Mouse (Mus musculus) embryo, embryonic 11.5 days (tissue): ENCODE measurements around the gene Lrmda.
A peak's percentile ranks its signal among the peaks of the same experiment; 100 is the strongest.

Experiments
- DNase-seq: peaks from one replicate; pipeline ENCODE4 v3.0.0-alpha.2; 2012; ENCODE audit warnings: low read depth, low spot score

Lrmda gene

DNA sequence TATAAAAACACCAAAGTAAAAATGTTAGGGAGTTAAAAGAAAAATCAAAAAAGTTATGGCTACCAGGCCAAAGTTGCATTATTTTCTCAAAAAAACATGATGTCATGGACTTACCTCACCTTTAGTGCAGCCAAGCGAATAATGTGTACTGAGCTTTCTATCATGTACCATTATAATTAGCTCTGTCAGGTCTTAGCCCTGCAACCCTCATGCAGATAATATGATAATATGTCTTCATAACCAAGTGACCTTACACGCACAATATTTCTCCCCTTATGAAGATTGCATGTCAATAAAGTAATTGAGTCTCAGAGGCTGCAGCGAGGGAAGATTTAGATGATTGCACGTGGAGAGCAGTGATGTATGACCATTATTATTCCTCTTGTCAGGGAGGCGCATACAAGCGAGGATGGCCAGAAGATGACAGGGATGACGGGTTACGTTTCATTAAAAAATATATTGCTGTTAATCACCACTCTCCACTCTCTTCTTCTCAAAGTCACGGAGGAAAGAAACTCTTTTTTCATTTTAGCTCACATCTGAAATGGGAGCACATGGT lies 911.1 kb downstream of the Lrmda start:
- no peak for DNase-seq

DNA sequence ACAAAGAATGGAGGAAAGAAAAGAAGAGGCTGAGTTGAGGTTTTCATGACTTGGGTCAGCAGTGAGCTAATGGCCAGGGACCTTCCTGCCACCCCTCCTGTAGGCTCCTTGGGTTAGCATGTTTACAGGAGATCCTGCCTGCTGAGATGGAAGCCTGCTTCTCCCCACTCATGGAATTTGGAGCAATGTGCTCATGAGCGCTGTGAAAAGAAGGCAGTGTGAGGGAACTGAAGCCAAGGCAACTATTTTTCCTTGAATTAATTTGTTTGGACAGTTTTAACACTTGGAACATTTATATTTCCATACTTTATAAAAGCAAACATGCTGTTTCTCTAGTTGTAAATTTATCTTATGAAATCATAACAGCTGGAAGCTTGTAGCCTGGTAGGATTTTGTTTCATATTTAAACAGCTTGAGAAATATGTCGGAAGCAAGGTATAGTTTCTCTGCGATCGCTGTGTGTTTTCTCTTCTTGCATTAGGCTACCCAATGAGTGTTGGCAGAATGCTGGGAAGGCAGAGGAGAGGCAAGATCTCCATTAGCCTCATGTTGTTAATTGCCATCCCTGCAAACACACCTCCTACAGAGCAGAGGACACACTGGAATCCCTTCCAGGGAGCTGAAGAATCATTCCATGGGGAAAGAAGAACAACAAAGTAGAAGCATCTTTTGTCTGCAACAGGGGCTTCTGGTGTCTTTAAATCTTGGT lies 911.8 kb downstream of the Lrmda start:
- DNase-seq: no peak

DNA sequence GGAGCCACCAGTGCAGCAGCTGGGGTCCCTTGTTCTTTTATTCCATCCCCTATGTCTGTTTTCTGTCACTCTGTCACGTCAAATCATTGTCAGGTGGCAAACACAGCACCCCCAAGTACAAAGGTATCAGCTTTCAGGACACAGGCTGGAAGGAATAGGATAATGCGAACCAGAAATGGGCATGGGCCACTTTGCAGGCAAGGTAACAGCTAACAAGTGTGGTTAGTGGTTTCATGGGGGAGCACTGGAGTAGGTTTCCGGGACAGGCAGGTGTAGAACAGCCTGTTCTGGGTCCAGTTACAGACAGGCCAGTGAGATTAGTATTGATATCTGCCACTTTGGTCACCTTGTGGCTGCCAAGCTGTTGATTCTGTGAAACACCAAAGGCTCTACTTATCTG lies 917.2 kb downstream of the Lrmda start:
- DNase-seq: no peak

DNA sequence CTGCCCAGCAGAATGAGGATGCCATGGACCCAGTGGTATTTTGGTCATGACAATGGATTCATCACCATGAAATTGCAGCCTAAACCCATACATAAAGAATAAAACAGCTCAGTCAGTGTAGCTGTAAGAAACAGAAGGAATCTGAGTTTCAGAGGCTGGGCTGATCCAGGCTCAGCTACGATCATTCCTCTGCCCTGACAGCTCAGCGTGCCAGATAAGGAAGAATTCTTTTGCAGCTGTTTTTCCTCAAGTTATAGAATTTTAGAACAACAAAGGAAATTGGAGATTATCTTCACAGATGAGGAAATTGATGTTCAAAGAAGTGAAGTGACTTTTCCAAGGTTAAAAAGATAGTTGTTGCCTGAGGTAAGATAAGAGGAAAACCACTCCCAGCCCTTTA lies 921.1 kb downstream of the Lrmda start:
- no peak for DNase-seq

DNA sequence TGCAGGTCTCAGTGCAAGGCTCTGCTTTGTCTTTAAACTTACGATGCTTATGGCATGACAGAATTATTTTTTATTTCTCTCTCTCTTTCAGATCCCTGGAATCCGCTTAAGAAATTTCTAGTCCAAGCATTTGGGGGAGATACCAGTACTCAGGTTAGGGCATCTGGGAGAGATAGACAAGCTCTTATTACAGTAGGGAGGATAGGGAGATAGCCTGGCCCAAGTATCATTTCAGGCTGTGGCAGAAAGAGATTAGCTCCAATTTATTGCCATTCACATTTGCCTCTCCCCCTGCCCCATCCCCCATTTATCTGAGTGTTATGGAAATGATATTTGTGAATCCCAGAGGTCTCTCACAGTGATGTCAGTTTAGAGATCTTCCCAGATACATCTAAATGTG lies 923.1 kb downstream of the Lrmda start:
- DNase-seq: no peak

DNA sequence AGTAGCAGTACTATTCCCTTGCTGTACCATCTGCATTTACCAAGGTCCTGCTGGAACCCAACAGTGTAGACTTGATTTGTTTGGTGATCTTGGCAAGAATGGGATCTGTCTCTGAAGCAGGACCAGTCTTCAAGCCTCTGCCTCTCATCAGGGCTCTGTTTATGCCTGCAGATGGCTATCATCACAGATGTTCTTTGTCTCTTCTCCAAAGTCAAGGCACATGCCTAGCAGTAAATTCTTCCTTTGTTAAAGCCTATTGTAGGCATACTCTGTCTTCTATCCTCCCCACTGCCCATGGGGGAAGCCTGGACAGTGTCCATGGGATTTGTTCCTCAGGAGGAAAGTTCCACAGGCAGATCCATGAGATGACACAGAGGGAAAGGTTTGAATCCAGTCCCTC lies 930.0 kb downstream of the Lrmda start:
- DNase-seq: no peak

DNA sequence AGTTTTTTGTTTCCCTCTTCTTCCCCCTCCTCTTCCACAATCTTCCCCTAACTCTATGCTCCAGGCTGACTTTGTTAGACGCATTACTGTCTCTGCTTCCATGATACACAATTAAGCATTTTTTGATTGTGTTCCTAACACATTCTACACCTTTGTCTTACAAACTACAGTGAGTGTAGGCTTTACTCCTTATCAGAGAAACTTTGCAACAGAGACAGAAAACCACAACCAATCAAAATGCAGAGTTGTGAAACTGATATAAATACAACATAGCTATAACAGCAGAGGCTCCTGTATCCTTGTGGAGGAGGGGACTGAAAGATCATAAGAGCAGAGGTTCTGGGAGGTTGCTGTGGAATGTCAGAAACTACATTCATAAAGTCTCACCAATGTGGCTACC lies 933.5 kb downstream of the Lrmda start:
- DNase-seq: no peak

DNA sequence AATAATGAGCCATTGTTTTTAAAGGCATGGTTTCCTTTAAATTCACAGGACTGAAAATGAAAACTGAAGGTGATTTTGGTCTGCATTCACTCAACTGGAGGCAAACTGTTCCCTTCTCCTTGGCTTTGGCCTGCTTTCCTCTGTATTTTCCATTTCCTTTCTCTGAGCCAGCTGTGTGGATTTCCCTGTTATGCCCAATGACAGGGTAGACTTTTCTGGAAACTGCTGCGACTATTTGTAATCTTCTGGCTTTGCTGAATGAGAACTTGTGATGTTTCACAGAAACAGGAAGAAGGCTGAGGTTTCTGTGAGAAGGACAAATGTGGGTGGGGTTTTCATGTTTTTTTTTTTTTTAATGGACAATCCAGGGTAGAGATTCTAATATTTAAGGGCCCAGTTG lies 940.7 kb downstream of the Lrmda start:
- DNase-seq: no peak

DNA sequence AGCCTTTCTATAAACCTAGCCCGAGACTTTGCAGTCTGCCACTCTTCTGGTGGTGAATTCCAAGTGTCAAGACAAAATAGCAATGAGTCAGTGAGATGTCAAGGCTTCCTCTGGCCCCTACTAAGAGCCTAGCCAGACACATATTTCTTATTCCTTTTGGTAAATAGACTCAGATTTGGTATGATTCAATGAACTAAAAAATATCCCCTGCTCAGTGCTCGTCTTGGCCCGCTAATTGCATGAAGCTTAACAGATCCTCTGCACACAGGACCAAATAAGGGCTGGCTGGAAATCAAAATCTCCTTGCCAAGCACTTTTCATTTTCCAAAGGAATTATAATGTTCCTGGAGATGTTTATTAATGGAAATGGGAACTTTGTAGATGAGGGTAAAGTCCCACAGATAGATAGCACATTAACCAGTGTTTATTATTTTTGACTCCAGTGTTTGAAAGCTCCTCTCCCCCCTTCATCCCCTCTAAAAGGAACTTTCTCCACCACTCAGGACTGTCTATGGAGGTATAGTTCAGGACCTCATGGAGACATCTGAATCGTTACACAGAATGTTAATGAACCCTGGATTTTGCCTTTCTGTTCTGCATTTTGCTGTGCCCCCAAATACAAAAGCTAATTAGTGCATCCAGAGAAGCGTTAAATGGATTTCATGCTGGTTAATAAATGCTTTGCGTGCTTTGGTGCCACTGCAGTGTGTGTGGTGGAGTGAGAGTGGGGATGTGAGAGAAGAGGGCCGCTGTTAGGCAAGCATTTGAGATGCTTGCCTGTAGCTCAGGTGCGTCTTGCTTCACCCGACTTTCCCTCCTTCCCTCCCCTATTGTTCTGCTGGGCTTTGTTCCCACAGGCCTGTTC lies 945.5 kb downstream of the Lrmda start:
- no peak for DNase-seq

DNA sequence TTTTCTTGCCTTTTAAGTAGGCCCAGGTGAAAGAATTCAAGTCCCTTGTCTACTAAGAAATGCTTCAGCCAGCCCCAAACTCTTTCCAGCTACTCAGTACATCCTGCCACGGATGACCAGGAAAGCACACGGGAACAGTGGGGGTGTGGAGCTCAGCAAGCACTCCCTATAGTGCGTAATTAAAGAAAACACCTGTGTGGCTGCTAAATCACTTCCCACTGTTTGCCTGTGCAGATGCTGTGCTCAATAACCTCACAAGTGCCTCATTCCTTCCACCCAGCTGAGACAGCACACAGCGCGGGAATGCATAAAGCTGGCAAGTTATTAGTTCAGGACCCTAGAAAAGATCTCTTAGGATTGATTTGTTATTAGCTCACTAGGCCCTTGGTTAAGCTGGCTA lies 949.2 kb downstream of the Lrmda start:
- peak; percentile 9 for DNase-seq

DNA sequence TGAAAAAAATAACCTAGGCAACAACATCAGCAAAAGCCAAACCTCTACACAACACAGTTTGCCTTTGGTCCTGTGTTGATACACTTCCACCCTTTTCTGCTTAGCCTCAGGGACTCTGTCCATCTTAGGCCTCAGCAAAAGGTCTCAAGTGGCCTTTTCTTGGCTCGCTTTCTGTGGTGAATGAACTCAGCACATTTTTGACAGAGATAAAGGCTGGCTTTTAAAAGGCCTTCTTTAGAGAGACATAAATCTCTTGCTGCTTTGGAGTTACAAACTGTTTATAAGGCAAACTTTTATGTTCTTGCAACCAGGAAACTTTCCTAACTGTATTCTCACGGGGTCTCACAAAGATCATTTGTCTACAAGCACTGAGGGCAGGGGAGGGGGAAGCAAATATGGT lies 967.2 kb downstream of the Lrmda start:
- DNase-seq: no peak

DNA sequence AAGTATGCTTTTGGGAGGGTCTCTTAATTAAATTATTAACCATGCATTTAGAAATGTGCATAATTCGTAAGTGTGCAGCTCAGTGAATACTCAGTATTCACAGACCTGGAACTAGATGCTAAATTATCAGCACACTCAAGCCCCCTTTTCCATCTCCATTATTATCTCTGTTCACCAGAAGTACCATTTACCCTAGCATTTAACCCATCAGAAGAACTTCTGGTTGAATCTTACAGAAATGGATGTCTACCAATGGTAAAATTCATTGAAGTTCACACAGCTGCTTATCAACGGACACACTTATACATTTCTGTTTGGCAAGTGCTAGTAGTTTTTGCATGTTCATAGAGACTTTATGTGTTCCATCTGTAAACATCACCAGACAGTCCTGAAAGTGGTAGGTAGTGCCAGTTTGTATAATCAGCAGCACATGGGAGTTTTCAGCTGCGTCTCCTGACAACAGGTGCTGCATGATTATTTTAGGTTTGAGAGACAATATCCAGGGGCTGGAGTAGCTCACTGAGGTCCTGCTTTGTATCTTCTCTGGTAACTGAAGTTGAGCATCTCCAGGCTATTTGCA lies 968.7 kb downstream of the Lrmda start:
- DNase-seq: no peak

DNA sequence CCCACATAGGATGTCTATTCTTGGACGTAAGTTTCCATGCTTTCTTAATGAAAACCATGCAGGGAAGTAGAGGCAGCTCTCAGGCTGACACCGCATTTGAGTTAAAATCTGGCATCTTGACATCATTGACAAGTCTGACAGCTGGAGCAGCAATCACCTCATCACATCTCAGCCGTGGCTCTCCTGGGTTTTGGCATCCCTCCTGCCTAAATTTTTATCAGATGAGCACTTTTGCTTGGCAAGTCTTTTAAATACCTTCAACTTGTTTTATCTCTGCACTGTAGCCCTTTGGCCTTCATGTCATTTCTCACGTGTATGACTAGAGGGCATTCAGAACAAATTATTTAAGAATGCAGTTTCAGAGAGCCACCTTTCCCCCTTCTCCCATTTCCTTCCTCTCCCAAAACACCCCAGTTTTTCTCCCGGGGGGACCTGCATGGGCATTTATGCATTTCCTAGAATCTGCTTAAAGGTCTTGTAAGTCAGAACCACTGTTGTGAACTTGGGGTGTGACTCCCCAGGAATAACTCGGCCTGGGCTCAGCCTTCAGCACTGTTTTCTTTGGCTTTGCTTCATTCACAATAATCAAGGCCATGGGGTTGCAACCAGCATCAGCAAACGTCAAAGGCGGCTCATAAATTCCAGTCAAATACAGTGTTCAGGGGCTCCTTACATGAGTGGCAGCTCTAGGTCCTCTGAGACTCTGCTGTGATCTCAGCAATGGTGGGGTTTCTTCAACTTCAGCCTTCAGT lies 975.8 kb downstream of the Lrmda start:
- peak; percentile 27 for DNase-seq

DNA sequence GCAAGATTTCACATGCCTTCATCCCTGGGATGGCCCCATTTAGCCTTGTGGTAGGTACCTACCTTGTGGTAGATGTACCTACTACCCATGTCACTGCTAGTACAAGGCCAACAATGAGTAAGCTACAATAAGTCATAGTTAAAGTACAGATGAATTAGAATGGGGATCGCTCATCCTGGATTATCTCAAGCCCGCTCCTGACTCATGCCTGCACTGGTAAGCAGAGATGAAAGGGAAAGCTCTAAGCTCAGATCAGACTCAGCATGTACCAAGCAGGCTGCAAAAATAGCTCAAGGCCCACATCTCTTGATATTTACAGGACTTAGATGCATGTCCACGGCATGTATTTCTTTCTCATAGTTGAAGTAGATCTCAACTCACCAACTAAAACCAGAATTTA lies 979.4 kb downstream of the Lrmda start:
- DNase-seq: no peak

DNA sequence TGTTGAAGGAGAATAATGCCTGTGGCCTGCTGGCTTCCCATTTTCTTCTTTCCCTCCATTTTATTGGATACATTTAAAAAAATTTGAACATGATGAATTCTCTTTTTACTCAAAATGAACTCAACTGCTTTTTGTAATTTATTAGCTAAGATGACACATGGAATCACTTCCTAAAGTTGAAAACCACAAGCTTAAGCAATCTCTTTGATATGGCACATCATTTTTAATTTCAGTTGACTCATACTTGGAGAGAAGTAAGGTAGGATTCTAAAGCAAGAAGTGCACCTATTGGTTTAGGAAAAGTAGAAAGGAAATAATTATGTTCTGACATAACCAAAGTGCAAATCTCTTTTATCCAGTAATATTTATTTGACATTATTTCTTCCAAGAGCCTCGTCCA lies 992.5 kb downstream of the Lrmda start:
- DNase-seq: no peak

DNA sequence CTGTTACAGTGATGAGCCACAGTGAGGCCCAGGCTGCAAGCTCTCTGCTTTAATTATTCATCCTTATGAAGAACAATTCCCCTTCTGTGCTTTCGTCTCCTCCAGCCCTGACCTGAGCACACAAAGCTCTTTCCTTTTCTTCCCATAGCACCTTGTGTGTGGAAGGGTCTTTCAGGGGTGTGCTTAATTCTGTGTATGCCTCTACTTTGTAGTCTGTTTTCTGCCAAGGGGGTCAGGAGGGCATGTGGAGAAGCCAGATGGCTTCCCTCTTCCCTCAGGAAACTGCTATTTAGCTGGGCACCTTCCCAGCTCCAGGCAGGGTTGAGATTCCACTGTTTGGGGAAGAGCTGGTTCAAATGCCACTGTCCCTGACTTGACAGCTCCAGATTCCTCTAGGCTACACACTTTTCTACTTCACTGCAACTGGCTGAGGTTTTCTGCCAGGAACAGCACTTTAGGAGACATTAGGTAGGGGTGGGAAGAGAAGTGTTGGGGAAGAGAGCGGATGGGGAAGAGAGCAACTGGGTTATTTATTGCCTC lies 995.3 kb downstream of the Lrmda start:
- peak; percentile 40 for DNase-seq

DNA sequence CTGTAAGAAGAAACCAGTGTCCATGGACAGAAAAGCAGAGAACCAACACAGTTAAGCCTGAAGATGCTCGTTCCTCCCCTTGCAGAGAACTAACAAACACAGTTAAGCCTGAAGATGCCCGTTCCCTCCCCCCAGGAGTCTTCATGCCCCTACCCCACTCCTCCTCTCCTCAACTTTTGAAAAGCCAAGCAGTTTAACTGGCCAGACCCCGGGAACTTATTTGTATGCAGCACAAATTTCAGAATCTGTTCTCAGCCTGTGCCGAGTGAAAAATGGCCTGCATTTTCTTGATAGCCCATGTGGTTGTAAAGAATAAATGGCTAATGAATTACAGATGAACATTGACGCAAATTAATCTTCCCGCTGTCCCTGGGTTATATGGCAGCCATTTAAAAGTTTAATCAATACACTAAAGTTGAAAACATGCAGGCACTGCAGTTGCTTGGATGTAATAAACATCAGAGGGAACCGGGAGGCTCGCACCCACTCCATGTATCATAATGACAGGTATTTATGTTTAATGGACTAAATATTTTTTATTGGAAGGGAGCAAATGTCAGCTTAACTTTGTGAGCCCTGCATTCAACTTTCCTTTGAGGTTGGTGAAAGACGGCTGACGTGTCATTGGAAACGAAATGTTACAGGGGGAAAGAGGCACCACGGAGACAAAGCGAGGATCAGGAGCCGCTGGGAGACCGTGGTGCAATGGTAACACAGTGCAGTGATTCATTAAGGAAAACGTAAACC lies 996.0 kb downstream of the Lrmda start:
- DNase-seq: peak; percentile 59

DNA sequence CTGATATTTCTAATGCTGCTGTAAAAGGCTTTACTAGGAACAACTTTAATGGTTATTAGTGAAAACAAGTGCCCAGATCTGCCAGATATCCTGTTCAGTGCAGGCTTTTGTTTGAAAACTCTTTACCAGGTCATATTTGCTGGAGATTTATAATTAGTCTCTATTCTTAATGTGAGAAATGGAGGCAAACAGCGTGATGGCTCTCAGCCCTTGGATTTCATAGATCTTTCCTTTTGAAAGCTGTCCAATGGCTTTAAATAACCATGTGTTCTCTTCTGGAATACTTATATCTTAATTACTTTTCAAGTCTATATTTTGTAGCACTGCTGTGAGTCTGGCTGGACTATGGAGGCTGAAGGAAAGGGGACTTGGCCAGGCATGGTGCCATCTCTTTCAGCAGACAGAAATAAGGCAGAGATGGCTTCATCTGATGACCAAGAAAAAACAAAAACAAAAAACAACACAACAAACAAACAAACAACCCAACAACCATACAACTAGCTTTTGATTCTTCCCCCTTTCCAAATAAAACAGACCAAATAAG lies 996.6 kb downstream of the Lrmda start:
- no peak for DNase-seq

DNA sequence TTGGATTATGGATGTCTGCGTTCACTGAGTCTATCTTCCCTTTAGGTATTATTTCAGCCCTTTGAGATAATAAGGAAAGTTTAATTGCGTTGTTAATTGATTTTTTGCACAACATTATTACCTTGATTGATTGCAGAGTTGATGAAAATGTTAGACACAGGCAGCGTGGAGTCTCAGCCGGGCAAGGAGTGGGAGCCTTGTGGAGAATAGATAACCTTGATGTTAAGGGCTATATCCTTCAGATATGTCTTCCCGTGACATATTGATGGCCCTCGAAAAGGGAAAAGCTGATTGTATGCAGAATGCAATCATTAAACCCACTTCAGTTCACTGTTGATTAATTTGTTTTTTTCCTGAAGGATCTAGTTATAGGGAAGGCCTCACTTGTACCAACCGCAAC lies 1021.5 kb downstream of the Lrmda start:
- no peak for DNase-seq

DNA sequence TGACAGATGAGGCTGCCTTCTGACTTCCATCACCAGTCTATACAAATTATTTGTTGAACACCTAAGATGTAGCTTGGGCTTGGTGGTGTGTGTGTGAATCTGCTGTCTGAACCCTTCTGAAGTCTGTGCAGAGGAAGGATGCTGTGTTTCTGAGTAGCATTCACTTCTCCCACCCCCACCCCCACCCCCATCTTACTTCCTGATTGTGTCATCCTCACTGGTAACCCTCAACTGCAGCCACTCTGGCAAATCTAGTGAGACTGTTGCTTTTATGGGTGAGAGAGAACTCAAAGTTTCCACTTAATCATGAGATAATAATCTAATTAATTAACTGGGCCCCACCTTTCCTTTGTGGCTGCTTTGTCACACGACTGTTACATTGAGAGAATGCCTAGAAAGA lies 1025.8 kb downstream of the Lrmda start:
- no peak for DNase-seq

DNA sequence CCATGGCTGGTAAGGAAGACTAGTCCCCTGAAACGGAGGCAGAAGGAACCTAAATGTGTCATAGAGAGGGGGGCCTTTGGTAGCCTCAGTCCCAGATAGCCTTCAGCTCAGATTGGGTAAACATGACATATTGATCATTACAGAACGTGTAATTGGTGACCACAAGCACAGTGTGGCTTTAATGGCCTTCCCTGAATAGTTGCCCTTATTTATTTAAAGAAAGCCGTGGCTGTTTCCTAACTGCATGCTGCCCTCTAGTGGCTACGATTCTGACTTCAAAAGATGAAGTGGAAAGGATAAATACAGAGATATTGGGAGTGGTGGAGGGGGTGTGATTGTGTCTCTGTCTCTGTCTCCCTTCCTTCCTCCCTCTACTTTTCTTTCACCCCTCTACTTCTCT lies 1026.8 kb downstream of the Lrmda start:
- peak; percentile 69 for DNase-seq
